Mouse (Mus musculus) cerebellum, adult 9-10 months (tissue): Measurements from ENCODE around the gene Lmtk2.

ENCODE experiments used
- DNase-seq: peaks from one replicate; pipeline ENCODE4 v3.0.0; 2022

Gene Lmtk2

GRCm38 (mm10) chr5:144182542-144183247 lies 82.5 kb downstream of the Lmtk2 start:
- DNase-seq = no peak

- DNase-seq = no peak
Measured at GRCm38 (mm10) chr5:144183248-144183559, 83.0 kb downstream of the Lmtk2 start.

DNA sequence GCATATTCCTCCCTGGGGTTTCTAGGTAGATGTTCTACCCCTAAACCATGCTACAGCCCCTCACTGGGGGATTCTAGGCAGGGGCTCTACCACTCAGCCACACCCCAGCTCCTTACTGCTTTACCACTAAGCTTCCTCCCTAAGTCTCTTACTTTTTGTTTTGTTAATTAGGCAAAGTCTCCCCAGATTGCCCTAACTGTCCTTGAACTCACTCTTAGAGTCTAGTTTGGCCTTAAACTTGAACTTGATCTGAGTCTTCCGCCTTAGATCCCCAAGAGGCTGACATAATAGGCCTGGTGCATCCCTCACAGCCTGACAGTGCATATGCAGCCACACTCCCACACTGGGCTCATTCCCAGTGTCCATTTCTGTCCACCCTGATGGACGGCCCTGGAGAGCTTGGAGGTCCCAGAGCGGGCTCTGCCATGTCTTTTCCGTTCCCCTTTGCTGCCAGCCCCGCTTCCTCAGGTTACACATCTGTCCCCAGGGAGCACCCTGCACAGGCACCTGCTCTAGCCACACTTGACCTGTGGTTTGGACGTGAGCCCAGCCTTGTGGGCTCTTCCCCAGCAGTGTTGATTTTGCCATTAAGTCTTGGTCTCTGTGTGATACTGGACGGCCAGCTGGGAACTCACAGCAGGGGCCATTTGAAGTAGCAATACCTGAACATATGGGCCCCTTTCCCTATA lies 83.6 kb downstream of the Lmtk2 start:
- DNase-seq = no peak

GRCm38 (mm10) chr5:144184350-144185045 lies 84.3 kb downstream of the Lmtk2 start:
- no peak for DNase-seq

- no peak for DNase-seq
Measured at GRCm38 (mm10) chr5:144188422-144188821, 88.2 kb downstream of the Lmtk2 start.

- no peak for DNase-seq
Measured at GRCm38 (mm10) chr5:144189327-144189726, 89.1 kb downstream of the Lmtk2 start.

GRCm38 (mm10) chr5:144189950-144190583 lies 89.8 kb downstream of the Lmtk2 start, which contains the start of gene Bhlha15:
Bhlha15 (plus strand) TSS chr5:144190286.
- no peak for DNase-seq

DNA sequence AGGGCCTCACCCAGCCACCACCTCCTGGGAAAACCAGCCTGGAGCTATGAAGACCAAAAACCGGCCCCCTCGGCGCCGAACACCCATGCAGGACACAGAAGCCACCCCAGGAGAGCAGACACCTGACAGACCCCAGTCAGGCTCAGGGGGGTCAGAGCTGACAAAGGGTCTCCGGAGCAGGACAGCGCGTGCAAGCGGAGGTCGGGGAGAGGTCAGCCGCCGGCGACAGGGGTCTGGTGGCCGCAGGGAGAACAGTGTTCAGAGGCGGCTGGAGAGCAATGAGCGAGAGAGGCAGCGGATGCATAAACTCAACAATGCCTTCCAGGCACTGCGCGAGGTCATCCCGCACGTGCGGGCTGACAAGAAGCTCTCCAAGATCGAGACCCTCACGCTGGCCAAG lies 90.8 kb downstream of the Lmtk2 start:
- DNase-seq = no peak

DNA sequence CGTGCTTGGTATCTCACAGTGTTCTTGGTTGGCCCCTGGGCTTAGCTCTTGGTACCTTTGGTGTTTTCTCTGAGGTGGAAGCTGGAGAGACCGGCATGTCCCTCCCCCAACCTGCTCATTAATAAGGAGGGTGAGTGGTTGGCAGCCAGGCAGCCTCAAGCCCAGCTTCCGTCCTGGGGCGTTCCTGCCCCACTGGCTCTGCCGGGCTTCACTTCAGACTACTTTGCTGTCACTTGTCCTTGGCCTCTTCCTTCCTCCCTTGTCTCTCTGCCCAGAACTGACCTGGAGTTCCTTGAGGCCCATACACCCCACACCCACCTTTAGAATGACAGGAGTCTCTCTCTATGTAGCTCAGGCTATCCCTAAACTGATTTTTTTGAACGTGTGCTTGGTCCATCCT lies 92.4 kb downstream of the Lmtk2 start:
- DNase-seq = no peak

DNA sequence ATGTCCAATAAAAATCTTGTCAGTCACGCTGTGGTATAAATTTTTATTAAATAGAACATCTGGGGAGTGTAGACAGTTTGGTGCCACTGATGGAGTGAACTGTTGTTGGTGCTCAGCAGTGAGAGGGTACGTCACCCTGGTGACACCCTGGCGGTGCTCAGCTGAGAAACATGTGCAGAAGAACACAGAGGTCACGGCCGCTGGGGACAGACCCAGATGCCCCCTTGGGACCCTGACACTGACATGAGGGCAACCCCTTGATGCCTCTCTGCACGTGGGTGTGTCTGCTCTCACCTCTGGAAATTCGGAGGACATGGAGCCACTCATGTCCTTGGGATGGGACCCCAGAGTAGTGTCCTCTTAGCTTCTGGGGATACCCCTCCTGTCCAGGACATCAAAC lies 94.2 kb downstream of the Lmtk2 start:
- no peak for DNase-seq

- no peak for DNase-seq
Measured at GRCm38 (mm10) chr5:144195567-144195966, 95.3 kb downstream of the Lmtk2 start.

GRCm38 (mm10) chr5:144200616-144201015 lies 100.4 kb downstream of the Lmtk2 start:
- DNase-seq = no peak

GRCm38 (mm10) chr5:144202430-144202829 lies 102.2 kb downstream of the Lmtk2 start:
- no peak for DNase-seq

- no peak for DNase-seq
Measured at GRCm38 (mm10) chr5:144203398-144203959, 103.2 kb downstream of the Lmtk2 start.

- DNase-seq = no peak
Measured at GRCm38 (mm10) chr5:144204303-144204702, 104.1 kb downstream of the Lmtk2 start.

- no peak for DNase-seq
Measured at GRCm38 (mm10) chr5:144204911-144205310, 104.7 kb downstream of the Lmtk2 start.

- no peak for DNase-seq
Measured at GRCm38 (mm10) chr5:144206069-144206468, 105.8 kb downstream of the Lmtk2 start.

- peak; percentile 78 for DNase-seq
Measured at GRCm38 (mm10) chr5:144207478-144207877, 107.2 kb downstream of the Lmtk2 start.

DNA sequence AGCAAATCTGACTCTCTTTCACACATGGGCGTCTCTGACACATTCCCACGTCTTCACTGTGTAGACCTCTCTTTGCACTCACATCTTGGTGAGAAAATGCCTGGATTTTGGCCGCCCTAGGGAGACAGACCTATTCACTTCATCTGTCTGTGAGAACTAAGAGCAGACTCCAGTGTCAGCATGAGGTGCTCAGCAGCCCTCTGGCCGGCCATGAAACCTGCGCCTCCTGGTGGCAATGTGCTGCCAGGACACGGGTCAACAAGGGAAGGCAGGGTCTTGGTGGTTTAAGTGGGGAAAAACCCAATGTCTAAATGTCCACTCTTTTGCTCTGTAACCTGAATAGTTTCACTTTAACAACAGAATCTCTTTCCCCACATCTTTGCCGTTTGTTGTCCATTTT lies 114.2 kb downstream of the Lmtk2 start:
- DNase-seq = peak; percentile 69

GRCm38 (mm10) chr5:144215992-144216391 lies 115.8 kb downstream of the Lmtk2 start:
- peak; percentile 13 for DNase-seq

GRCm38 (mm10) chr5:144218061-144218460 lies 117.8 kb downstream of the Lmtk2 start:
- peak; percentile 26 for DNase-seq

DNA sequence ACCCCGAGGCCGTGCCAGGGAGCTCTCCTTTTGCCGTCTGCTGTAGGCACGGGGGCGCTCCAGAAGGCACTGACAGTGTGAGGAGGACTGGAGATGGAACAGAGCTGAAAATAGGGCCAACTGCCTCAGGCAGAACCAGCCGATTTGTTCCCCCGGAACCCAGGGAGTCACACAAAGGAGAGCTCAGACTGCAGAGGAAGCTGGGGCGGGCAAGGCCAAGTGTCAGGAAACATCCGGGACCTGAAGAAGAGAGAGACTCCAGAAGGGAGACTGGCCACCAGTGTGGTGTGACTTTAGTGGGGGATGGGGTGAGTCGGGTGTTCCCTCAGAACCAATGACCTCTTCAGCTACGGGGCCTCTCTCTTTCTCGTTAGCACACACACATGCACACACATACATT lies 119.1 kb downstream of the Lmtk2 start:
- peak; percentile 41 for DNase-seq

DNA sequence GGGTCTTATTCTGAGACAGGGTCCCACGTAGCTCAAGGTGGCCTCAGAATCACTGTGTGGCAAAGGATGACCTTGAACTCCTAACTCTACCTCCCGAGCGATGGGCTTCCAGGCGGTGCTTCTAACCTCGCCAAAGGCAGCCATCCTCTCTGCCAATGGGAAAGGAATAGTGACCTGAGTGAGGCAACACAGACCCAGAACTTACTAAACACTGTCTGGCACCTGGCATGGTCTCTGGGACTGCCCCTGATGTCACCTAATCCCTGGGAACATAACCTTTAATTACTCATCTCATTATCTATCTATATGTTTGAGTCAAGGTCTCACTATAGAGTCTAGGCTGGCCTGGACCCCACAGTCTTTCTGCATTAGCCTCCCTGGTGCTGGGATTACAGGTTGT lies 119.7 kb downstream of the Lmtk2 start:
- DNase-seq = peak; percentile 26
